ENCODE assay signal across 7 mouse cellular contexts in genomic region chr11:100814498-100814897, GRCm38 (mm10). TPM values are rescaled to one million over a fixed set of nuclear protein-coding genes. Genes with fewer than 3 reads are reported as not detected.
DNase-seq lines count a peak whose midpoint lies in the region; ATAC-seq and TF ChIP-seq lines count a peak whose summit lies in the region.

No protein-coding gene starts in this region.

- no peaks in the 10 kb centered on the region for H3K27me3 ChIP-seq in limb, embryonic 14.5 days (ENCODE audit: control insufficient read depth, insufficient read depth, low read length)

- WGBS in limb, embryonic 14.5 days = 56% methylated on average over 13 of the region's 13 CpGs

- H3K9me3 ChIP-seq in limb, embryonic 14.5 days (ENCODE audit: control insufficient read depth, low read length) = no peaks in the 10 kb centered on the region

- H3K36me3 ChIP-seq in limb, embryonic 14.5 days (ENCODE audit: control insufficient read depth, insufficient read depth, low read length) = no peaks in the 10 kb centered on the region

- peak; percentile 81 to 84 for DNase-seq in heart, postnatal 10 days
- peak; percentile 44 for DNase-seq in limb, embryonic 14.5 days (ENCODE audit: low spot score)
- peak; percentile 91 for DNase-seq in naive thymus-derived CD4-positive, alpha-beta T cell, adult 2 months (ENCODE audit: low read depth)
- DNase-seq in urinary bladder, postnatal 14 days (ENCODE audit: low spot score) = peak; percentile 75
- no peak for DNase-seq in layer of hippocampus, adult 18-20 months (ENCODE audit: low spot score in 2 of 2)

- H3K9ac ChIP-seq in limb, embryonic 14.5 days (ENCODE audit: low read depth, low read length, severe bottlenecking) = no peak overlapping the region

- H3K4me2 ChIP-seq in limb, embryonic 14.5 days (replicated peaks; ENCODE audit: low read depth, low read length, severe bottlenecking) = no peak overlapping the region

- ATAC-seq in activated CD4-positive, CD25-positive, alpha-beta regulatory T cell, adult 4 months = peak; percentile 81
- ATAC-seq in common myeloid progenitor, adult 5-6 weeks (replicated peaks; ENCODE audit: low read depth, poor library complexity, severe bottlenecking) = peak; percentile 84
- ATAC-seq in limb, embryonic 14.5 days (ENCODE audit: low FRiP score, low read depth) = no peak

- peaks cover 5% of the 10 kb centered on the region for H3K4me1 ChIP-seq in limb, embryonic 14.5 days (ENCODE audit: control insufficient read depth, insufficient read depth, low read length)

- TF ChIP-seq POLR2A in limb, embryonic 14.5 days (IDR thresholded peaks at IDR 0.05; ENCODE audit: borderline replicate concordance, extremely low read depth, insufficient read depth, insufficient read length) = no peak

- no peak overlapping the region for H3K27ac ChIP-seq in limb, embryonic 14.5 days (replicated peaks; ENCODE audit: low read depth, low read length)

- H3K4me3 ChIP-seq in limb, embryonic 14.5 days (replicated peaks; ENCODE audit: low read length) = no peak overlapping the region

- intact Hi-C loops in heart, postnatal 10 days (cut with DNase I) = no loop called here

RNA-seq across cellular contexts. Expression of gene Stat5b, which starts 36.0 kb away (rescaled TPM):
- 10 to 100 TPM; 27.8 to 37.2 TPM for polyA plus RNA-seq in activated CD4-positive, CD25-positive, alpha-beta regulatory T cell, adult 4 months (2017; shearing (Covaris generic))
- 49.4 and 64.4 TPM in 2 replicates for total RNA-seq in common myeloid progenitor, adult 5-6 weeks (2017)
- total RNA-seq in heart, postnatal 10 days (2021) = 10 to 100 TPM; 52.1 to 58.6 TPM
- 24.4 and 27.0 TPM in 2 replicates for polyA plus RNA-seq in limb, embryonic 14.5 days (2012; rRNA removed)
- polyA plus RNA-seq in limb, embryonic 14.5 days (2014; fragmentation: Nextera tagmentation; extraction: Ambion mirVana) = 21.9 and 22.1 TPM in 2 replicates
- 10 to 100 TPM; 12.1 to 16.2 TPM for total RNA-seq in layer of hippocampus, adult 18-20 months (2021)

RNA-seq across cellular contexts. Expression of gene Ghdc, which starts 43.7 kb away (rescaled TPM):
- 1 to 10 TPM; 3.2 to 5.3 TPM for polyA plus RNA-seq in activated CD4-positive, CD25-positive, alpha-beta regulatory T cell, adult 4 months (2017; shearing (Covaris generic))
- total RNA-seq in common myeloid progenitor, adult 5-6 weeks (2017) = 2.3 and 4.0 TPM in 2 replicates
- 10 to 100 TPM; 10.4 to 12.6 TPM for total RNA-seq in heart, postnatal 10 days (2021)
- 12.1 and 14.0 TPM in 2 replicates for polyA plus RNA-seq in limb, embryonic 14.5 days (2012; rRNA removed)
- polyA plus RNA-seq in limb, embryonic 14.5 days (2014; fragmentation: Nextera tagmentation; extraction: Ambion mirVana) = 3.7 and 5.7 TPM in 2 replicates
- total RNA-seq in layer of hippocampus, adult 18-20 months (2021) = 1 to 10 TPM; 4.4 to 7.0 TPM

RNA-seq across cellular contexts. Expression of gene Stat5a, which starts 44.7 kb away (rescaled TPM):
- 10 to 100 TPM; 23.8 to 37.0 TPM for polyA plus RNA-seq in activated CD4-positive, CD25-positive, alpha-beta regulatory T cell, adult 4 months (2017; shearing (Covaris generic))
- 44.4 and 52.7 TPM in 2 replicates for total RNA-seq in common myeloid progenitor, adult 5-6 weeks (2017)
- 10 to 100 TPM; 22.9 to 26.9 TPM for total RNA-seq in heart, postnatal 10 days (2021)
- polyA plus RNA-seq in limb, embryonic 14.5 days (2012; rRNA removed) = 8.0 and 11.3 TPM in 2 replicates
- polyA plus RNA-seq in limb, embryonic 14.5 days (2014; fragmentation: Nextera tagmentation; extraction: Ambion mirVana) = 5.3 and 7.8 TPM in 2 replicates
- 1 to 10 TPM; 1.1 to 1.8 TPM for total RNA-seq in layer of hippocampus, adult 18-20 months (2021)

RNA-seq across cellular contexts. Expression of gene Hcrt, which starts 51.8 kb away (rescaled TPM):
- polyA plus RNA-seq in activated CD4-positive, CD25-positive, alpha-beta regulatory T cell, adult 4 months (2017; shearing (Covaris generic)) = not detected
- not detected in 2 replicates for total RNA-seq in common myeloid progenitor, adult 5-6 weeks (2017)
- not detected for total RNA-seq in heart, postnatal 10 days (2021)
- not detected in 2 replicates for polyA plus RNA-seq in limb, embryonic 14.5 days (2012; rRNA removed)
- not detected in 2 replicates for polyA plus RNA-seq in limb, embryonic 14.5 days (2014; fragmentation: Nextera tagmentation; extraction: Ambion mirVana)
- not detected for total RNA-seq in layer of hippocampus, adult 18-20 months (2021)

RNA-seq across cellular contexts. Expression of gene Kcnh4, which starts 54.8 kb away (rescaled TPM):
- under 1 TPM; 0.11 to 0.34 TPM for polyA plus RNA-seq in activated CD4-positive, CD25-positive, alpha-beta regulatory T cell, adult 4 months (2017; shearing (Covaris generic))
- not detected in 2 replicates for total RNA-seq in common myeloid progenitor, adult 5-6 weeks (2017)
- total RNA-seq in heart, postnatal 10 days (2021) = not detected
- 0.09 TPM in 2 replicates for polyA plus RNA-seq in limb, embryonic 14.5 days (2012; rRNA removed)
- polyA plus RNA-seq in limb, embryonic 14.5 days (2014; fragmentation: Nextera tagmentation; extraction: Ambion mirVana) = not detected in 2 replicates
- 1 to 10 TPM; 2.0 to 2.1 TPM for total RNA-seq in layer of hippocampus, adult 18-20 months (2021)

Comparison
In these comparisons a context has a peak if more than half of its experiments do, and no peak if none do; other contexts are left out.
1. DNase-seq: peak in heart, postnatal 10 days (2 of 2), limb, embryonic 14.5 days (single experiment), naive thymus-derived CD4-positive, alpha-beta T cell, adult 2 months (single experiment) and urinary bladder, postnatal 14 days (single experiment); none in layer of hippocampus, adult 18-20 months (0 of 2).
2. RNA of gene Stat5a, which starts 44.7 kb away (total RNA-seq): 44.4 to 52.7 TPM in common myeloid progenitor, adult 5-6 weeks and 22.9 to 26.9 TPM in heart, postnatal 10 days; 1.1 to 1.8 TPM in layer of hippocampus, adult 18-20 months; every median in the first group is over 4 times any median in the second.